Mouse (Mus musculus) lung, adult 2 months (tissue): Measurements from ENCODE around the gene Siah2.

Experiments used
- CTCF ChIP-seq: fragments of 200-500 bp; IDR thresholded peaks from 2 replicates; pipeline ENCODE4 v1.5.1; 2011; ENCODE audit warnings: mild to moderate bottlenecking, low read length, control low read depth; ENCODE audit not compliant: insufficient read depth
- POLR2A ChIP-seq: fragments of 200-500 bp; IDR thresholded peaks from 2 replicates; pipeline ENCODE4 v1.6.1; 2011; ENCODE audit warnings: low read depth, mild to moderate bottlenecking, control low read depth, low read length, borderline replicate concordance; ENCODE audit errors: extremely low read depth

DNA sequence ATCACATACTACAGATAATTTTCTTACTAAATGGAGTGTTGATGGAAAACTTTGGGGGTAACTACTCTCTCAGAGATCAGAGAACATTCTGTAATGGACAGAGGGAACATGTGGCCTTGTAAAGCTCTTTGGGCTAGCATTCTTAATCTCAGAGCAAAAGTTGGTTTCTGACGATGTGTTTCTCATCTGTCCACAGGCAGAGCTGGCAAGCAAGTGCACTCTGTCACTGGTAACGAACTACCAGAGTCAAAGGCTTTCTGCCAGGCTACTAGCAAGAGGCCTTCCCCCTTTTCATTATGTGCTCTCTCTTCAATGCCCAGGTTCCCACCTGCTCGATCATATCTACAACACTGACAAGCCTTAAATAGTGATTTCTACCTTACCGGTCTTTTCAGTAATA, 9.9 kb downstream of the Siah2 start:
- TF ChIP-seq CTCF = no peak
- no peak for TF ChIP-seq POLR2A
